Mouse (Mus musculus): ENCODE results near the gene Frmd8.

DNA sequence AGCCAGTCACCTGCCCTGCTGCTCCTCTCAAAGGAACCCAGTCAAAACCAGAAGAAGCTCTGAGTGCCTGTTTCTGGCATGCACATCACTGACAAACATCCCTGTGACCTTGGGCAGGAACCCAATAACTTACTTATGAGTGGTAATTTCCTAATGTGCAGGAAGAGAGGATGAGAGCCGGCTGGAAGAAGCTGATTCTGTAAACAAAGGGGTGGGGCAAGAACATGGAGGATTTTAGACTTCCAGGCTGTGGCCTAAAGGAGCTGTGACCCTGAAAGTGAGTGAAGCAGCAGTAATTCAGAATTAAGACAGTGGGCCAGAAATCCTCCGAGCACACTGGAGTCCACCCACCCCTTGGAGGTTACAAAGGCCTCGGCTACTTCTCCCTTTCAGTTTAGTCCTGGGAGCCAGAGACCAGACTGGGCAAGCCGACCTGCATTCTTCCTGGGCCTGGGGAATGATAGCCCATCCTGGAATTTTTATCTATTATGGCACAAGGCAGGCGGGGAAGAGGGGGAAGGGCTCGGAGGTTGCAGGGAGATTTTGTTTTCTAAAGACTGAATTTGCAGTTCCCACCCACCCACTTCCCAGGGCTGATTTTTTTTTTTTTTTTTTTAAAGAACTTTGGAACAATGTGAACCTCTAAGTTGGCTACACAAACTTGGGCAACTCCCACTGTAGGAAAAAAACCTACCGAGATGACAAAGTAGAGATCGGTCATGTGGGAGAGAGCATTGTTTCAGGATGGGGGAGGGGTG, 68.8 kb downstream of the Frmd8 start:
- TF ChIP-seq CTCF (IDR thresholded peaks at IDR 0.05; ENCODE audit: control insufficient read depth, insufficient read depth, low read length) (no peak), POLR2A (IDR thresholded peaks at IDR 0.05; ENCODE audit: borderline replicate concordance, control insufficient read depth, low read depth, low read length) (no peak)
